Mouse (Mus musculus) c-Kit-positive CD71-positive TER-119-negative erythroid progenitor cells, embryonic 14.5 days (primary cell): ENCODE measurements around the gene Myh9.
"Not testable (repeated sequence)": the region's sequence is repeated elsewhere in the genome, so short reads cannot be mapped to it uniquely, and the experiment has no call there.

Experiments
- DNase-seq: peaks from one replicate; pipeline ENCODE4 v3.0.0-alpha.2; 2013; ENCODE audit warnings: low read depth

Myh9 gene

DNA sequence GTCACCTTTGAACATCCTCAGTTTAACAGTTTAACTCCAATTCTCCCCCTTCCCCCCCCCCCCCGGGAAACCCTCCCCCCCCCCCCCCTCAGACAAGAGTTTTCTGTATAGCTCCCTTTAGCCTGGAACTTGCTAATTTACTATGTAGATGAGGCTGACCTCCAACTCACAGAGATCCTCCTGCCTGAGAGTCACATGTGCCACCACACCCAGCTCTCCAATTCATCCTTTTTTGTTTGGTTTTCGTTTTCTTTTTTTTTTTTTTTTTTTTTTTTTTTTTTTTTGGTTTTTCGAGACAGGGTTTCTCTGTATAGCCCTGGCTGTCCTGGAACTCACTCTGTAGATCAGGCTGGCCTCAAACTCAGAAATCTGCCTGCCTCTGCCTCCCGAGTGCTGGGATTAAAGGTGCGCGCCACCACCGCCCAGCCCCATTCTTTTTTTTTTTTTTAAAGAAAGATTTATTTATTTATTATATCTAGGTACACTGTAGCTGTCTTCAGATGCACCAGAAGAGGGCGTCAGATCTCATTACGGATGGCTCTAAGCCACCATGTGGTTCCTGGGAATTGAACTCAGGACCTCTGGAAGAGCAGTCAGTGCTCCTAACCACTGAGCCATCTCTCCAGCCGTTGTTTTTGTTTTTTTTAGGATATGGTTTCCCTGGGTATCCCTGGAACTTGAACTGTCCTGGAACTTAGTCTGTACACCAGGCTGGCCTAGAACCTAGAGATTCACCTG is 25.4 kb upstream of the Myh9 start:
- not testable (repeated sequence) for DNase-seq

DNA sequence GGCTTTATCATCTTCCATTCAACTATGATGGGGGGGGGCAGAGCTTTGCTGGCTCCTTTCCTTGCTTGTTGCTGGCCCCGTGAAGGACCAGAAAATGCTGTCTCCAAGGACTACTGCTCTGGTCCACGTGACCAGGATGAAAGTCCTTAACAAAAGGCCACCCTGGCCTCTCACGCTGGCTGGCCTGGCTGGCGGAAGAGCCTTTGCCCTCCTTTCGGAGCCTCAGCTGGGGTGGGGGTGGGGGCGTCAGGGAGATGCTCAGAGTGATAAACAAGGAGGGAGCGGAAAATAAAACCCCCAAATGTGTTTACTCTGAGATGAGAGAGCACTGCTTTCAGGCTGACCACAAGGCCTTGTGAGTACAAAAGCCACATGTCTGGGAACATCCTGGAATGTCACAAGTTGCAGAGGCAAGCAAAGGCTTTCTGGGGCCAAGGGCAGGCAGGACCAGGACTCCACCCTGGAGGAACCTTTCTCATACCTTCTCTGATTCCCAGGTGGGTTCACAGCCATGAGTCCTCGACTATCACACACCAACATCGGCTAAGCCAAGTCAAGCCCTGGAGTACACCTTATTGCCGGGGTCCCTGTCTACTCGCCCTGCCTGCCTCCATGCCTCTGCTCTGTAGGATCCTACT is 24.7 kb upstream of the Myh9 start:
- no peak for DNase-seq

DNA sequence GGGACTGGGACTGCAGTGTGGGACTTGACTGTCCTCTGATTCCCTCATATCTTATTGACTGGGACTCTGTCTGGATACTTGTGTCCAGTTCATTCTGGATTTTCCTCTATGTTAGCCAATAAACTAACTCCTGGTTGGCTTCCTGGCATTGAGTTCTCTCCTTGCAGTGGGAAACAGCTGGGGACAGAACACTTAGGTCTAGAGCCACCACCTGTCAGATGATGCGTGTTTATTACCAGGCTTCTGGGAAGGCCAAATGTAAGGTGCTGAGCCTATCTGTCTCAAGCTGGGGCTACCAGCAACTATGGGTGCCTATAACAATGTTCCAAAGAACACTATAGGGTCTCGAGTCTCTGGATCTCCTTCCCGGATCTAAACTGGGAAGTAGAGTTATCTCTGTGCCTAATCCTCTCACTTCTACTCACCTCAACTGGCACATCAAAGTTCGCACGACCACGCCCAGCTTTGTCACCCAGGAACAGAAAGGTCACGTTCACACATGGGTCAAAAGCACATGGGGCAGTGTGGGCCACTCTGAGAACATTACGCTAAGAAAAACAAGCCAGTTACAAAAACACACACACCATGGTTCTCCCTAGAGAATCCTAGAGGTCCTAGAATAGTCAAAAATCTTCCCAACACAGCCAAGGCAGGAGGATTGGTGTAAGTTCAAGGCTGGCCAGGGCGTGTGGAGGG is 22.2 kb upstream of the Myh9 start:
- no peak for DNase-seq

DNA sequence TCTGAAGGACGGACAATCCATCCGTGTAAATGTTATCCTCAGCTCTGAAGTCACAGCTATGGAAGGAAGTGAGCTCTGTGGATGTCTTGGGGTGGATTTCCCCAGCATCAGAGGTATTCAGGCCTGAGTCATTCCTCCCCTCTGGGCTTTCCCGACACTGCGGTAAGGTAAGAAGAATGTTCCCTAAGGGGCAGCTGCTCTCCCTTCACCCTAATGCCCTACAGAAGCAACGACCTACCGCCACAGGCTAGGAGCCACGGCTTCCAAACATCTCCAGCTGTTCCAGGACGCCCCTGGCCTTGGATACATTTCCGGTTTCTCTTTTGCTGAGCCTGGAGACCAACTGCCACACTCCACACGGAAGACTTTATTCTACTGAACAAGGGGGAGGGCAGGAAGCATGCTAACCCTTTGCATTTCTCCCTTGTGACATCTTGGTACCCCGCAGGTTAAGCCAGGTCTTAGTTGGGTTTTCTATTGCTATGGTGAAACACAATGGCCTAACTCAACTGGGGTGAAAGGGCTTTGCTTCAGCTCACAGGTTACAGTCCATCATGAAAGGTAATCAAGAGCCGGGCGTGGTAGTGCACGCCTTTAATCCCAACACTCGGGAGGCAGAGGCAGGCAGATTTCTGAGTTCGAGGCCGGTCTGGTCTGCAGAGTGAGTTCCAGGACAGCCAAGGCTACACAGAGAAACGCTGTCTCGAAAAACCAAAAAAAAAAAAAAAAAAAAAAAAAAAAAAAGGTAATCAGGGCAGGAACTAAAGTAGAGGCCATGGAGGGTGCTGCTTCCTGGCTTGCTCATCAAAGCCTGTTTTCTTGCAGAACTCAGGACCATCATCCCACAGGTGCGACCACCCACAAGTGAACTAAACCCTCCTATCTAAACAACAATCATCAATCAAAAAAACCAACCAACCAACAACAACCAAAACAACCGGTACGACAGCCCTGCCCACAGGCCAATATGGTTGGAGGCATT is 21.3 kb upstream of the Myh9 start:
- DNase-seq = no peak

DNA sequence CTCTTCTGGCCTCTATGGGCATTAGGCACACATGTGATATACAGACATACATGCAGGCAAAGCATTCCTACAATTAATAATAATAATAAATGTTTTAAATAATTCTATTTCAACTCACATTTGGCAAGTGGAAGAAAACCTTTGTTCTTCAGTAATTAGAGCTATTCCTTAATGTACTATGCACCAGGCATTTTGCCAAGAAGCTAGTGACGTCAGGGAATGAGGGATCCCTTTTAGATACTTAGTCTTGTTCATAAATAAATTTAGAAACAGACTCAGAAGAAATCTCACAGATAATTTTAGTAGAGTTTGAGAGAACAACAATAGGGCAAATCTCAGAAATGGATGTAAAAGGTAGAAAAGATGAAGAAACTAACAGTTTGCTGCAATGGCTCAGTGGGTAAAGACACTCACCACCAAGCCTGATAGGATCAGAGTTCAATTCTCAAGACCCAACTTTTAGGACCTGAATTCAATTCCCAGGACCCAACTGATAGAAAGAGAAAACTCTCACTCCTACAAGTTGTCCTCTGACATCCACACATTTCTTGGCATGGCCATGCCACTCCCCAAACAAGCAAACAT is 18.2 kb upstream of the Myh9 start:
- DNase-seq = no peak

GRCm38 (mm10) chr15:77857662-77858156 is 15.7 kb upstream of the Myh9 start:
- DNase-seq = peak; percentile 55

GRCm38 (mm10) chr15:77856541-77856940 is 14.6 kb upstream of the Myh9 start:
- DNase-seq = no peak

GRCm38 (mm10) chr15:77855301-77855700 is 13.3 kb upstream of the Myh9 start:
- DNase-seq = no peak

GRCm38 (mm10) chr15:77852001-77852400 is 10.0 kb upstream of the Myh9 start:
- no peak for DNase-seq

DNA sequence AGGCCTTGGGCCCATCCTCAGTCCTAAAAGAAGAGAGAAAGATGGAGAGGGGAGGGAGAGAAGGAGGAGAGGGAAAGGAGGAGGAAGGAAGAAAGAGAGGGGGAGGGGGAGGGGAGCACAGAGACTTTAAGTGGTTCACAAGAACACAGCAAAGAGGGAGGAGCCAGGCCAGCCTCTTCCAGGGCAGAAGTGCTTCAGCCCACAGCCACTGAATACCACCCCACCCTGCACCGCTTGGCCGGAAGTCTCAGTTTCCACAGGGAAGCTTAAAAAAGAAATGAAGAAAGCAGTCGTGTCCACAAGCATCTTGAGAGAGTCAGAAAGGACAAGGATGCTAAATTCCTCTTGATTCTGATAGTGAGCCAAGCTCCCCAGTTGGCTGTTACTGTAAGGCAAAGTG is 9.2 kb upstream of the Myh9 start:
- no peak for DNase-seq

DNA sequence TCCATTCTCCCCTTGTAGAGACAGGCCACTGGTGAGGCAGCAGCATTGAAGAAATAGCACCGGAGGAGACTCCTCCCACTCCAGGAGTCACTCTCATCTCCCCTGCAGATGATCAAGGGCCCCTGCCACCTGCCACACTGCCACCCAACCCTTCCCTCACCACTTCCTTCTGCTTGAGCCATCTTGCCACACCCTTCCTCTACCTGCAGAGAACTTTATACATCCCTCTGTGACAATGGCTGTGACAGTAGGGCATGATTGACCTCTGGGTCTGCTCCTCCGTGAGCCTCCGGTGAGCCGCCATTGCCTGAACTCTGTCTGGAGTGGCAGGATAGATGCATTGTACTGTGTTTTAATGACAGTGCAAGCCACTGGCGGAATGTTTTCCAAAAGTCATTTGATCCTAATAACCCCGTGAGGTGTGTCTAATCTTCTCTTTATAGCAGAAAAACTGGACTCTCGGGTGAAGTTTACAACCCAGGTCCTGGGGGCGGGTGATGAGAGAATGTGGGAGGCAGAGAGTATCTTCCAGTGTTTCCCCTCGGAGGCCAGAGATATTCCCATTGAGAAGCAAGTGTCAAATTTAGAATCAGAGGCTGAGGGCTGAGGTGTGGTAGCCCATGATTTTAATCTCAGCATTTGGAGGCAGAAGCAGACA is 7.7 kb upstream of the Myh9 start:
- no peak for DNase-seq

DNA sequence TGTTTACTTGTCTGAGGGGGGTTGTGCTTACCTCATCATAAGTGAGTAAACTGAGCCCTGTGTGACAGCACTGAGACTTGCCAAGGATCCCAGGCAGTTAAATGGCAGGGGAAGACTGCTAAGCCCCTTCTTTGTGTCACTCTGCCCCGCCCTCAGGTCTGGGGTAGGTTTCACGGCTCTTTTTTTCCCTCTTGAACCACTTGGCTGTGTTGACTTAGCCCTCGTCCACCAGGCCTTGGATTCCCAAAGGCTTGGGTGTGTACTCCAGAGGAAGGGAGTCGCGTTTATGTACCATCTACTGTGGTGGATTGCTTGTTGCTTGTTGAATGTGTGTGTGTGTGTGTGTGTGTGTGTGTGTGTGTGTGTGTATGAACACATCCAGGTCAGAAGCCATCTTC is 7.1 kb upstream of the Myh9 start:
- DNase-seq = no peak

DNA sequence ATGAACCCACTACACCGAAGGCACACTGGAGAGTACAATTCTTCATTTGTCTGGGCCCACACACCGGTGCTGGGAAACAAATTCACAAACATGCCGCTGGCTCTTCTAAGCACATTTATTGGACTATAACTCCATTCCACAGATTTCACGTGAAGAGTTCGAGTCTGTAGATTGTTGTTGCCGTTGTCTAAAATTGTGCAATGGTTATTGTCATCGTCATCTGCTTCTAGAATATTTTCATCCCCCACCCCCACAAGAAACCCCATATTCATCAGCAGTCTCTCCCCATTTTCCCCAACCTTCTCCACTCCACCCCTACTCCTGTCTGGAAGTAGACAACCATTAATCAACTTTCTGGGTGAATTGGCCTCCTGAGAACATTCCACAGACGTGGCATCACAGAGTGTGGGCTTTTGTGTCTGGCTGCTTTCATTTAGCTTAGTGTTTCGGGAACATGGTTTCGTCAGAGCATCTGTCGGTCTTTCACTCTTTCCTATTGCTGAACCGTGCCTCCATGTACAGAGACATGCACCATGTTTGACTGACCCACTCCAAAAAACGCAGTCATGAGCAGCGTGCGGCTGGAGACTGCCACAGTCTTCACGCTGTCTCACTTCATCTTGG is 6.6 kb upstream of the Myh9 start:
- DNase-seq = no peak

GRCm38 (mm10) chr15:77847826-77848225 is 5.9 kb upstream of the Myh9 start:
- DNase-seq = no peak

GRCm38 (mm10) chr15:77847108-77847507 is 5.1 kb upstream of the Myh9 start:
- DNase-seq = no peak

GRCm38 (mm10) chr15:77845931-77846595 is 4.1 kb upstream of the Myh9 start:
- not testable (repeated sequence) for DNase-seq

- no peak for DNase-seq
Measured at GRCm38 (mm10) chr15:77844955-77845635, 3.1 kb upstream of the Myh9 start.

DNA sequence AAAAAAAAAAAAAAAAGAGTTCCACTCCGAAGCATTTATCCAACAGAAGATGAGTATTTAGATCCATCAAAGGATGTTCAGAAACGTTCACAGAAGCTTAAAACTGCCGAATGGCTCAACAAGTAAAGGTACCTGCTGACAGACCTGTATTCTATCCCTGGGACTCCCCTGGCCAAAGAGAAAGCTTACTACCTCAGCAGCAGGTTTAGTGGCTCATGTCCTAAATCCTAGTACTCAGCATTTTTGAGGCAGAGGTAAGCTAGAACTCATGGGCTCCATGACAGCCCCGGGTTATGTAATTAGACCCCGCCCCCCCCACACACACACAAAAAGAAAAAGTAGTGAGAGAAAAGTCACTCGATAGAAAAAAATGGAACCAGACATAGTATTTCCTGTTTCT is 2.1 kb upstream of the Myh9 start:
- DNase-seq = no peak

DNA sequence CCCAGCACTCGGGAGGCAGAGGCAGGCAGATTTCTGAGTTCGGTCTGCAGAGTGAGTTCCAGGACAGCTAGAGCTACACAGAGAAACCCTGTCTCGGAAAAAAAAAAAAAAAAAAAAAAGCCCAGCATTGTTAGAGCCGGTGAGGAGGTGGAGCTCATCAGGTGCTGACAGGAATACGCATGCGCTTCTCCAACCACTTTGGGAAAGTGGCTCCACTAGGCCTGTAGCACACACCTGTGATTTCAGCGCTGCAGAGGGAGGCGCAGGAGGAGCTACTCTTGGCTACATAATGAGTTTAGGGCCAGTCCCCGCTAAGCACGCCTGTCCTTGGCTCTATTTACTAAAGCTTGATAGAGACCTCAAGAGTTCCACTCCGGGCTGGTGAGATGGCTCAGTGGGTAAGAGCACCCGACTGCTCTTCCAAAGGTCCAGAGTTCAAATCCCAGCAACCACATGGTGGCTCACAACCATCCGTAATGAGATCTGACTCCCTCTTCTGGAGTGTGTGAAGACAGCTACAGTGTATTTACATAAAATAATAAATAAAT is 1.6 kb upstream of the Myh9 start:
- DNase-seq = not testable (repeated sequence)
